Mouse (Mus musculus) neural tube, embryonic 11.5 days (tissue): ENCODE measurements around the gene Tdrd5. TPM values are rescaled to one million over a fixed set of nuclear protein-coding genes. Genes with fewer than 3 reads are reported as not detected.
"Not testable (repeated sequence)": the region's sequence is repeated elsewhere in the genome, so short reads cannot be mapped to it uniquely, and the experiment has no call there.

Experiments used
- ATAC-seq: fragments of 200-750 bp; cut with Nextera tagmentation; 2 replicates; pipeline ENCODE4 v1.8.0; 2017; ENCODE audit warnings: moderate number of reproducible peaks, mild to moderate bottlenecking, moderate TSS enrichment, moderate library complexity; ENCODE audit not compliant: insufficient read depth, low FRiP score, low TSS enrichment
- DNase-seq: peaks from one replicate; pipeline ENCODE4 v3.0.0-alpha.2; 2015; ENCODE audit warnings: low spot score
- H3K27ac ChIP-seq: fragments of 300-500 bp; sonication (generic); 2 replicates; pipeline ENCODE4 v1.5.1; 2014; ENCODE audit warnings: low read depth, mild to moderate bottlenecking, low read length
- H3K27me3 ChIP-seq: fragments of 300-500 bp; sonication (generic); 2 replicates; pipeline ENCODE4 v1.6.1; 2014; ENCODE audit warnings: mild to moderate bottlenecking, low read length, mixed read lengths; ENCODE audit not compliant: control insufficient read depth, insufficient read depth
- H3K36me3 ChIP-seq: fragments of 300-500 bp; sonication (generic); 2 replicates; pipeline ENCODE4 v1.6.1; 2014; ENCODE audit warnings: mild to moderate bottlenecking, low read length, moderate library complexity, mixed read lengths; ENCODE audit not compliant: control insufficient read depth, insufficient read depth
- H3K4me1 ChIP-seq: fragments of 300-500 bp; sonication (generic); 2 replicates; pipeline ENCODE4 v1.6.1; 2014; ENCODE audit warnings: low read length, mixed read lengths; ENCODE audit not compliant: control insufficient read depth, insufficient read depth
- H3K4me2 ChIP-seq: fragments of 300-500 bp; sonication (generic); 2 replicates; pipeline ENCODE4 v1.6.1; 2014; ENCODE audit warnings: low read depth, mild to moderate bottlenecking, moderate library complexity
- H3K4me3 ChIP-seq: fragments of 300-500 bp; sonication (generic); 2 replicates; pipeline ENCODE4 v1.5.1; 2014; ENCODE audit warnings: low read depth, low read length
- H3K9ac ChIP-seq: fragments of 300-500 bp; sonication (generic); 2 replicates; pipeline ENCODE4 v1.6.1; 2014; ENCODE audit warnings: mild to moderate bottlenecking, low read length
- H3K9me3 ChIP-seq: fragments of 300-500 bp; sonication (generic); 2 replicates; pipeline ENCODE4 v1.6.1; 2016; ENCODE audit warnings: low read length; ENCODE audit not compliant: control insufficient read depth
- WGBS: fragments of 180-500 bp; shearing (Covaris S2); extraction: QIAGEN DNeasy Blood & Tissue Kit; methylation state at CpG from one replicate; pipeline ENCODE4 v1.1.7; 2014; 5-methylcytosine and 5-hydroxymethylcytosine counted together
- polyA plus RNA-seq: library from polyadenylated mRNA; unstranded; fragments of >200 nt; fragmentation: Nextera tagmentation; extraction: Ambion mirVana; gene quantifications from 2 replicates; pipeline ENCODE4 v1.2.1, GENCODE M21; 2014

Tdrd5 gene
- polyA plus RNA-seq, 1 experiment from 2014 or later = not detected

GRCm38 (mm10) chr1:156308595-156308994 is 5.1 kb upstream of the Tdrd5 start:
- DNase-seq (no peak), ATAC-seq (no peak)
- Histone ChIP-seq H3K27me3 (peaks cover 30% of the 10 kb centered on the region), H3K4me1 (peaks cover 4% of the 10 kb centered on the region; the same call in 1 of the 2 replicates), H3K4me3 (no peak overlapping the region), H3K27ac (no peak overlapping the region), H3K9me3 (no peaks in the 10 kb centered on the region), H3K9ac (no peak overlapping the region), H3K36me3 (no peaks in the 10 kb centered on the region), H3K4me2 (no peak overlapping the region)
- 87% methylated on average over 1 of the region's 1 CpGs for WGBS

GRCm38 (mm10) chr1:156290016-156290415 is 13.4 kb downstream of the Tdrd5 start:
- WGBS = 98% methylated on average over 6 of the region's 6 CpGs
- Histone ChIP-seq H3K4me2 (no peak overlapping the region), H3K4me3 (no peak overlapping the region), H3K27ac (no peak overlapping the region), H3K9ac (no peak overlapping the region), H3K9me3 (no peaks in the 10 kb centered on the region), H3K4me1 (no peaks in the 10 kb centered on the region), H3K27me3 (no peaks in the 10 kb centered on the region), H3K36me3 (no peaks in the 10 kb centered on the region)
- DNase-seq = no peak
- no peak for ATAC-seq

- DNase-seq, ATAC-seq: not testable (repeated sequence)
- WGBS = 77% methylated on average over 9 of the region's 10 CpGs
These were observed 14.3 kb downstream of the Tdrd5 start for GRCm38 (mm10) chr1:156289222-156289587.

GRCm38 (mm10) chr1:156288556-156289221 is 14.8 kb downstream of the Tdrd5 start:
- DNase-seq (no peak), ATAC-seq (no peak)
- Histone ChIP-seq H3K9ac (no peak overlapping the region), H3K9me3 (no peaks in the 10 kb centered on the region), H3K4me2 (no peak overlapping the region), H3K4me1 (no peaks in the 10 kb centered on the region), H3K27ac (no peak overlapping the region), H3K4me3 (no peak overlapping the region), H3K36me3 (no peaks in the 10 kb centered on the region), H3K27me3 (no peaks in the 10 kb centered on the region)
- WGBS = 84% methylated on average over 9 of the region's 9 CpGs

More at GRCm38 (mm10) chr1:156289222-156289587, 14.3 kb downstream of the Tdrd5 start:
- not testable (repeated sequence) for H3K36me3 ChIP-seq, H3K4me1 ChIP-seq, H3K9me3 ChIP-seq, H3K27me3 ChIP-seq, H3K4me3 ChIP-seq, H3K9ac ChIP-seq, H3K4me2 ChIP-seq, H3K27ac ChIP-seq

- Histone ChIP-seq H3K27me3 (no peaks in the 10 kb centered on the region), H3K9ac (no peak overlapping the region), H3K9me3 (no peaks in the 10 kb centered on the region), H3K36me3 (no peaks in the 10 kb centered on the region), H3K4me2 (no peak overlapping the region), H3K4me1 (no peaks in the 10 kb centered on the region), H3K27ac (no peak overlapping the region), H3K4me3 (no peak overlapping the region)
- 89% methylated on average over 5 of the region's 5 CpGs for WGBS
- ATAC-seq = no peak
- no peak for DNase-seq
These were observed 17.9 kb downstream of the Tdrd5 start for GRCm38 (mm10) chr1:156285541-156285896.

GRCm38 (mm10) chr1:156284851-156285540 is 18.5 kb downstream of the Tdrd5 start:
- H3K27me3 ChIP-seq = no peaks in the 10 kb centered on the region
- WGBS = 51% methylated on average over 9 of the region's 9 CpGs
- DNase-seq (no peak), ATAC-seq (no peak)
- H3K27ac ChIP-seq = no peak overlapping the region
- H3K4me2 ChIP-seq = no peak overlapping the region
- H3K4me3 ChIP-seq = no peak overlapping the region
- H3K9me3 ChIP-seq = no peaks in the 10 kb centered on the region
- H3K36me3 ChIP-seq = no peaks in the 10 kb centered on the region
- no peak overlapping the region for H3K9ac ChIP-seq
- H3K4me1 ChIP-seq = no peaks in the 10 kb centered on the region

- 76% methylated on average over 10 of the region's 10 CpGs for WGBS
- Histone ChIP-seq H3K4me3 (no peak overlapping the region), H3K36me3 (no peaks in the 10 kb centered on the region), H3K9ac (no peak overlapping the region), H3K4me2 (no peak overlapping the region), H3K9me3 (no peaks in the 10 kb centered on the region), H3K4me1 (no peaks in the 10 kb centered on the region), H3K27me3 (no peaks in the 10 kb centered on the region), H3K27ac (no peak overlapping the region)
- ATAC-seq = no peak
- no peak for DNase-seq
These were observed 19.3 kb downstream of the Tdrd5 start for GRCm38 (mm10) chr1:156284207-156284606.

- H3K27me3 ChIP-seq = no peaks in the 10 kb centered on the region
- ATAC-seq (no peak), DNase-seq (no peak)
- H3K4me1 ChIP-seq = no peaks in the 10 kb centered on the region
- no peaks in the 10 kb centered on the region for H3K36me3 ChIP-seq
- no peak overlapping the region for H3K4me2 ChIP-seq
- no peak overlapping the region for H3K27ac ChIP-seq
- 85% methylated on average over 7 of the region's 7 CpGs for WGBS
- H3K9ac ChIP-seq = no peak overlapping the region
- H3K4me3 ChIP-seq = no peak overlapping the region
- H3K9me3 ChIP-seq = no peaks in the 10 kb centered on the region
These were observed 23.3 kb downstream of the Tdrd5 start for GRCm38 (mm10) chr1:156280131-156280530.

- Histone ChIP-seq H3K4me2 (no peak overlapping the region), H3K4me1 (no peaks in the 10 kb centered on the region; the same call in 1 of the 2 replicates), H3K36me3 (no peaks in the 10 kb centered on the region), H3K9ac (no peak overlapping the region), H3K9me3 (no peaks in the 10 kb centered on the region), H3K27me3 (no peaks in the 10 kb centered on the region), H3K27ac (no peak overlapping the region), H3K4me3 (no peak overlapping the region)
- DNase-seq (no peak), ATAC-seq (no peak)
- 67% methylated on average over 7 of the region's 7 CpGs for WGBS
These were observed 29.8 kb downstream of the Tdrd5 start for GRCm38 (mm10) chr1:156273647-156274046.
